Mouse (Mus musculus) small intestine, adult 2 months (tissue): Measurements from ENCODE around the gene Map4k4. TPM values are rescaled to one million over a fixed set of nuclear protein-coding genes. Genes with fewer than 3 reads are reported as not detected.
A peak's percentile ranks its signal among the peaks of the same experiment; 100 is the strongest.

Experiments used
- H3K27ac ChIP-seq: fragments of 200-500 bp; 2 replicates; pipeline ENCODE4 v1.5.1; 2012; ENCODE audit warnings: low read depth, low read length, control low read depth, inconsistent platforms; ENCODE audit not compliant: insufficient read depth
- H3K27me3 ChIP-seq: fragments of 200-500 bp; 2 replicates; pipeline ENCODE4 v1.6.1; 2012; ENCODE audit warnings: mild to moderate bottlenecking, moderate library complexity, low read length, inconsistent platforms; ENCODE audit not compliant: control insufficient read depth, insufficient read depth
- H3K36me3 ChIP-seq: fragments of 200-500 bp; 2 replicates; pipeline ENCODE4 v1.6.1; 2012; ENCODE audit warnings: mild to moderate bottlenecking, low read length, control low read depth, inconsistent platforms; ENCODE audit not compliant: control insufficient read depth, insufficient read depth
- H3K4me1 ChIP-seq: fragments of 200-500 bp; 2 replicates; pipeline ENCODE4 v1.6.1; 2012; ENCODE audit warnings: low read length, inconsistent platforms, mixed read lengths; ENCODE audit not compliant: control insufficient read depth, insufficient read depth, insufficient read length
- H3K4me3 ChIP-seq: fragments of 200-500 bp; 2 replicates; pipeline ENCODE4 v1.5.1; 2012; ENCODE audit warnings: low read depth, mild to moderate bottlenecking, control low read depth, inconsistent platforms, low read length, moderate library complexity
- CTCF ChIP-seq: fragments of 200-500 bp; IDR thresholded peaks from 2 replicates; pipeline ENCODE4 v1.5.1; 2012; ENCODE audit warnings: low read depth, mild to moderate bottlenecking, control low read depth, inconsistent platforms, low read length, moderate library complexity, mixed read lengths; ENCODE audit not compliant: insufficient replicate concordance, insufficient read length; ENCODE audit errors: extremely low read depth
- POLR2A ChIP-seq: fragments of 200-500 bp; IDR thresholded peaks from 2 replicates; pipeline ENCODE4 v1.6.1; 2012; ENCODE audit warnings: low read depth, mild to moderate bottlenecking, control low read depth, inconsistent platforms, low read length, moderate library complexity
- WGBS: fragments of 180-500 bp; shearing (Covaris S2); methylation state at CpG from one replicate; pipeline ENCODE4 v1.1.7; 2018; 5-methylcytosine and 5-hydroxymethylcytosine counted together
- polyA plus RNA-seq: library from polyadenylated mRNA; depleted of rRNA; stranded (reverse); fragments of >200 nt; gene quantifications from 2 replicates; pipeline ENCODE4 v1.2.3, GENCODE M21; 2012; rRNA removed

The Map4k4 gene
- 16.7 and 41.0 TPM in 2 replicates for polyA plus RNA-seq

DNA sequence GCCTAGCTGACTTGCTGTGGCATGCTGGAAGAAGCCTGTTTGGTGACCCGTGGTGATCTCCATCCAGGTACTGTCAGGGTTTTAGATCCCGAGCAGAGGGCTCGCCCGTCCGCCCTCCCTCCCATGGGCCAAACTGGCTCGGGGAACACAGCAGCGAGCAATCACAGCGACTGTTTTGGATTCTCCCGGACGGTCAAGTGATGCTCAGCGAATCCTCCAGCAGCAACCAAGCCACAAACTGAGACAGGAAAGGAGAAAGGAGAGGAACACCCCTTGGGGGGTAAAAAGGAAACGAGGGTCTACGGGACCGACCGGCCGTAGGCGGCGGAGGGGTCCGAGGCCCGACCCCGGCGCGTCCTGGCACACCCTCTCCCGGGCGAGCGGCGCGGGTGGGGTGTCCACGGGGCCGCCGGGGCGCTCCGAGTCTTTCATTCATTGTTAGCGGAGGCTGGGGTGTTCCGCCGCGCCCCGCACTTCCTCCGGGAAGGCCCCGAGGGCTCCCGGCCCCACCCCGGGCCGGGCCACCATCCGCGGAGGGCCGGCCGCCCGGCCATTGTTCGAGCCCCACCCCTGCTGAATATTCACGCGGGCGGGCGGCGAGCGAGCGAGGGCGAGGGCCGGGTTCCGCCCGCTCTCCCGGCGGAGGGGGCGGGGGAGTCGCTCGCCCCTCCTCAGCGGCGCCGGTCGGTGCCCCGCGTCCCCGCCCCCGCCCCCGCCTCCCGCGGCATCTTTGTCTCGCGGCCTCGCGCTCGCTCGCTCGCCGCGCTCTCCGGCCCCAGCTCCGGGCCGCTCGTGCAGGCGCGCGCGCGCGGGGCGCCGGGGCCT is at the start of gene Map4k4:
TSS of gene Map4k4 (plus strand) at position 733 of the 825 bp plus-strand sequence.
- TF ChIP-seq POLR2A (no peak; the same call in 1 of the 2 replicates), CTCF (no peak)
- H3K36me3 ChIP-seq = no peaks in the 10 kb centered on the region
- no peaks in the 10 kb centered on the region for H3K27me3 ChIP-seq
- H3K4me1 ChIP-seq = peaks cover 10% of the 10 kb centered on the region
- 3% methylated on average over 95 of the region's 97 CpGs for WGBS
- peak within 1 kb of the TSS; percentile 89 for H3K4me3 ChIP-seq
- H3K27ac ChIP-seq = peak within 1 kb of the TSS; percentile 69

DNA sequence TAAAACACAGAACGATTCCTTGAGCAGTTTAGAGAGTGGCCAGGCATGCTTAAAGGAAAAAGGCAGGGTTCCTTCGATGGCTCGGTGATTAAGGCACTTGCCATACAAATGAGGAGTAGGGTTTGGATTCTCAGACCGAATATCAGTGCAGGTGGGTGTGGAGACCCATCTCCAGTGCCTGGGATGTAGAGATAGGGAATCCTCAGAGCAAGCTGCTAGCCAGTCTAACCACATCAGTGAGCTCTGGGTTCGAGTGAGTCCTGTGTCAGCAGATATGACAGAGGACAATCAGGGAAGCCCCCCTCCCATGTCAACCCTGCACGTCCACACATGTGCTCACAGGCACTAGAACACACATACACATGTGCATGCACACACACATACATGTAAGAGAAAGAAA is 44.8 kb upstream of the Map4k4 start:
- no peak for TF ChIP-seq CTCF
- no peak for TF ChIP-seq POLR2A
- Histone ChIP-seq H3K4me1 (no peaks in the 10 kb centered on the region), H3K27me3 (no peaks in the 10 kb centered on the region), H3K36me3 (no peaks in the 10 kb centered on the region), H3K4me3 (no peak overlapping the region), H3K27ac (no peak overlapping the region)
- 86% methylated on average over 6 of the region's 6 CpGs for WGBS

DNA sequence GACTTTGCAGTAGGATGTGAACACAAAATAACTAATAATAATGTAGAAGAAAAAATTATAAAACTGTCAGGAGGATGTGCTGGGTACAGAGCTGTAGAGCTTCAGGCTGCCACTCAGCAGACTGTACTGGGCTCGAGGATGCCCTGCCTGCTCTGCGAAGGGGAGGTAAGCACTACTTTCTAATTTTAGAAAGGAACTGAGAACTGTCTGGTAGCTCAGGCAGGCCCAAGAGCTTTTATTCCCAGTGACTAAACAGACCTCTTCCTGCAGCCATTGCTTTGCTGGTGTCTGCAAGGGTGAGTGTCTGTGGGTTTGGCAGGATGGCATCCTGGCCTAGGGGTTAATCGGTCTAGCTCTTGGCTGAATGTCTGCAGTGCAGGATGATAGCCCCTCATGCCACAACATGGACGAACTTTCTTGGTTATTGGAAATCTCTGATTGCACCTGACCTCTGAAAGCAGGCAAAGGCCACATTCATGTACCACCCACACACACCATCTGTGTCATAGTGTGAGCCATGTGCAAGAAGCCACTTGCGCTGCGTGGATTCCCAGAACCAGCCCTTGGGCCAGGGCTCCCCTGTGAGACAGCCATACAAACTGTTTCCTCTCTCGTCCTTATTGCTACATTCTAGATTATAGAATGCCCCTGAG is 43.8 kb upstream of the Map4k4 start:
- H3K27me3 ChIP-seq = no peaks in the 10 kb centered on the region
- TF ChIP-seq CTCF (no peak), POLR2A (no peak)
- no peaks in the 10 kb centered on the region for H3K4me1 ChIP-seq
- no peaks in the 10 kb centered on the region for H3K36me3 ChIP-seq
- no peak overlapping the region for H3K4me3 ChIP-seq
- WGBS = 84% methylated on average over 7 of the region's 7 CpGs
- no peak overlapping the region for H3K27ac ChIP-seq

DNA sequence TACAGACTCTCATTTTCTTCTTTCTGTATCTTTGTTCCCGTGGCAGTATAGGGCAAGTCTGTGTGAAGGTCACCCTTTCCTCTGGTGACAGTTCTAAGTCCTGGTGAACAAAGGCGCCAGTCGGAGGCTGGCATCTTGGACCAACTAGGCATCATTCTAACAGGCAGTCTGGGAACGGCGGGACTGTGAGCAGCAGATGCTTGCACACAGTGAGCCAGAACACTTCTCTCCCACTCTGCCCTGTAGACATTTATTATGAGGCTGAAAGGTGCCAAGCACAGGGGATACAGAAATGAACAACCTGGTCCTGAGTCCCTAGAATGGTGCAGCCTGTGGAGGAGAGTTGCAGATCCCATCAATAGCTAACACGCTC is 43.3 kb upstream of the Map4k4 start:
- TF ChIP-seq POLR2A (no peak), CTCF (no peak)
- Histone ChIP-seq H3K4me1 (no peaks in the 10 kb centered on the region), H3K4me3 (no peak overlapping the region), H3K27ac (no peak overlapping the region), H3K27me3 (no peaks in the 10 kb centered on the region), H3K36me3 (no peaks in the 10 kb centered on the region)
- WGBS = 88% methylated on average over 6 of the region's 6 CpGs

DNA sequence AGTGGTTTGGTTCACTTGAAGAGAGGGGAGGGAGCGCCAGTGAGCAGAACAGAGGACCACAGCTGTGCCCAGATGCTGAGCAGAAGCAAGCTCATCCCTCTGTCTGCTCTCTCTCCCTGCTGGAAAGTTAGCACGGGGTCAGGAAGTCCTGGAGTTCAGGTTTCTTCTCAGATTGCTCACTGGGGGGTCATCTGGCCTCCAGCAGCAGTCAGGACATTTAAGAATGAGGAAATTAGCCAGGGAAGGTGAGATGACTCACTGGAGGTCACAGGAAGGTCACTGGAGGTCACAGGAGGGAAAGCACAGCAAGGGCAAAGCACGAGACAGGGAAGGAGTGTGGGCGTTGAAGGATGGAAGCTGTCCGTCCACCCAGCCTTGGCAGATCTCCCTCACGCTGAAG is 41.5 kb upstream of the Map4k4 start:
- Histone ChIP-seq H3K4me3 (no peak overlapping the region), H3K27ac (no peak overlapping the region), H3K4me1 (no peaks in the 10 kb centered on the region), H3K36me3 (no peaks in the 10 kb centered on the region), H3K27me3 (no peaks in the 10 kb centered on the region)
- WGBS = 64% methylated on average over 6 of the region's 6 CpGs
- TF ChIP-seq CTCF (no peak), POLR2A (no peak)

DNA sequence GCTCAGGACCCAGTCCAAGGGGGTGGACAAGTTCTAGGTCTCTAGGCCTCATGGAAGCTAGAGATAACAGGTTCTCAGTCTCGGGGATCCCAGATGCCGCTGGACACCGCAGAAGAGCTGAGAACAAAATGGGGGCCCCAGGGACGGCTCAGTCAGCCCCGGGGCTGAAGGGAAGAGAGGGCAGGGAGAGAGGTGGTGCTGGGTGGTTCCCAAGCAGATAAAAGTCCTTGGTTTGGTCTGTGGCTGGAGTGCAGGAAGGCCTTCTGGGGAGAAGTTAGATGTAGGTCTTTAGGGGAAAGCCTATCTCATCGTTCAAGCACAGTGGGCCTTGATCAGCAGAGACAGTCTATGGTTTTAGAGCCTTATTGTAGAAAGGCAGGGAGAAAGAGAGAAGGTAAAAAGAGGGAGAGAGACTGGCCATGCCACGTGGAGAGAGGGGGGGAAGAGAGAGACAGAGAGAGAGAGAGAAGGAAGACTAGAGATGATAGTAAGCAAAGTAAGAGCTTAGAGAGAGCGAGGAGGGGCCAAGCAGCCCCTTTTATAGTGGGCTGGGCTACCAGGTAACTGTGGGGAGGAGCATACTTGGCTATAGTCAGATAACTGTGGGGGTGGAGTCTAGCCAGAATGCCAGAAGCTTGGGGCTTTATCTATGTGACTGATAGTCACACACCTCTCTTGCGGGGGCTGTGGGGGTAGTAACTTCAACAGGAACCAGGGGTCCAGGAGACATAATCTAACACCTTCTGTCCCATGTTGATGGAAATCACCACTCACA is 34.2 kb upstream of the Map4k4 start:
- Histone ChIP-seq H3K27me3 (no peaks in the 10 kb centered on the region), H3K4me3 (no peak overlapping the region), H3K36me3 (no peaks in the 10 kb centered on the region), H3K27ac (no peak overlapping the region), H3K4me1 (peaks cover 5% of the 10 kb centered on the region)
- TF ChIP-seq POLR2A = no peak
- no peak for TF ChIP-seq CTCF
- 79% methylated on average over 9 of the region's 9 CpGs for WGBS

DNA sequence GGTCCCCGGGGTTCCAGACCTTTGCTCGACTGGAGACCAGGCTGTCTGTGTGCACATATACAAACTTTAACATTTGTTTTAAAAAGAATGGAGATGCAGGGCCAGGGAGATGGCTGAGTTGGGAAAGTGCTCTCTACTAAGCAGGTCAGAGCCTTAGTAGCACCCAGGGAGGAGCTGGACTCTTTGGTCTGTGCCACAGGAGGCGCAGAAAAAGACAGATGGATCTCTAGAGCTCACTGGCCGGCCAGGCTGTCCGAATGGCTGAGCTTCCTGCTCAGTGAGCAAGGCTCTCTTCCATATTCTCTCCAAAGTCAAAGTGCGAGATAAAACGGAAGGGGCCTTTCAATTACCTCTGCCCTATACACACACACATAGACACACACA is 33.6 kb upstream of the Map4k4 start:
- peaks cover 5% of the 10 kb centered on the region for H3K4me1 ChIP-seq
- no peak overlapping the region for H3K27ac ChIP-seq
- 63% methylated on average over 7 of the region's 7 CpGs for WGBS
- TF ChIP-seq POLR2A (no peak), CTCF (no peak)
- no peak overlapping the region for H3K4me3 ChIP-seq
- no peaks in the 10 kb centered on the region for H3K36me3 ChIP-seq
- no peaks in the 10 kb centered on the region for H3K27me3 ChIP-seq
